Mouse (Mus musculus) bone marrow, adult 2 months (tissue): ENCODE measurements at regions not wholly inside any gene's neighbourhood (a gene's known extent, or its start where the extent isn't known, plus 50 kb on each side); places are given as distances from the start of the nearest gene placed in this dataset.
"Not testable (repeated sequence)": the region's sequence is repeated elsewhere in the genome, so short reads cannot be mapped to it uniquely, and the experiment has no call there.

Experiments used
- CTCF ChIP-seq: fragments of 200-500 bp; IDR thresholded peaks from 2 replicates; pipeline ENCODE4 v1.5.1; 2011; ENCODE audit warnings: low read length, control low read depth; ENCODE audit not compliant: control insufficient read depth, insufficient read depth
- POLR2A ChIP-seq: fragments of 200-500 bp; IDR thresholded peaks from 2 replicates; pipeline ENCODE4 v1.6.1; 2011; ENCODE audit warnings: low read depth, mild to moderate bottlenecking, control low read depth, low read length, borderline replicate concordance; ENCODE audit not compliant: control insufficient read depth

DNA sequence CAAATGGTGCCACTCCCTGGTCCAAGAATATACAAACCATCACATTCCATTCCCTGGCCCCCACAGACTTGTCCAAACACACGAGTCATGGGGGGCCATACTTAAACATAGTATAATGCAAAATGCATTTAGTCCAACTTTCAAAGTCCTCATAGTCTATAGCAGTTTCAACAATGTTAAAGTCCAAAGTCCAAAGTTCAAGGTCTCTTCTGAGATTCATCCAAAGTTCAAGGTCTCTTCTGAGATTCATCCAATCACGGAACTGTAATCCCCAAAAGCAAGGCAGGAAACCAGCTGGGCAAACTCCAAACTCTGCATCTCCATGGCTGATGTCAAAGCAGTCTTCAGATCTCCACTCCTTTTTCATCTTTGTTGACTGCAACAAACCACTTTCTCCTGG lies 78.4 kb upstream of the Adtrp start:
- not testable (repeated sequence) for TF ChIP-seq CTCF, POLR2A
